Mouse (Mus musculus): Measurements from ENCODE around the gene Serinc3. TPM values are rescaled to one million over a fixed set of nuclear protein-coding genes. Genes with fewer than 3 reads are reported as not detected.

Serinc3 gene
- polyA plus RNA-seq, 1 experiment from 2014 or later = 40.8 TPM

- H3K4me2 ChIP-seq (replicated peaks) = no peak overlapping the region
- no peaks in the 10 kb centered on the region for H3K36me3 ChIP-seq
- 17% methylated on average over 4 of the region's 4 CpGs for WGBS
- H3K27me3 ChIP-seq = no peaks in the 10 kb centered on the region
- H3K27ac ChIP-seq (replicated peaks) = peak overlapping the region; percentile 65
- peaks cover 21% of the 10 kb centered on the region for H3K4me1 ChIP-seq
- H3K9me3 ChIP-seq (replicated peaks) = no peaks in the 10 kb centered on the region
- no peak overlapping the region for H3K9ac ChIP-seq
- H3K4me3 ChIP-seq (replicated peaks) = no peak overlapping the region
- no peak for ATAC-seq (ENCODE audit: insufficient number of reproducible peaks, low FRiP score, low TSS enrichment, low read depth)
Observed at GRCm38 (mm10) chr2:163685287-163685686, 40.4 kb upstream of the Serinc3 start.

DNA sequence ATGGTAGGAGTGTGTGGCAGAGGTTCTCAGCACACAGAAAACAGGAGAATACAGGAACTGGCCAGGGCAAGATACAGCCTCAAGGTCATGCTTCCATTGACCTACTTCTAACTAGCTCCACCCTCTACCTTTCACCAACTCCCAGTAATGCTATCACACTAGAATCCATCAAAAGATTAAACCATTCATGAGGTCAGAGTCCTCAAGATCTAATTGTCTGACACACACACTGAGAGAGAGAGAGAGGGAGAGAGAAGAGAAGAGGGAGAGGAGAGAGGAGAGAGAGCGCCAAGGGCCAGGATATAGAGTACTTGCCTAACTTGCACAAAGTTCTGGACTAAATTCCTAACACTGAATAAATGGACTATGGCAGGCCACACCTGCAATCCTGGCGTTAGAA, 37.4 kb upstream of the Serinc3 start:
- H3K4me1 ChIP-seq = peaks cover 20% of the 10 kb centered on the region
- H3K9me3 ChIP-seq (replicated peaks) = no peaks in the 10 kb centered on the region
- H3K27ac ChIP-seq (replicated peaks) = no peak overlapping the region
- H3K9ac ChIP-seq = no peak overlapping the region
- no peak overlapping the region for H3K4me2 ChIP-seq (replicated peaks)
- WGBS = 86% methylated on average over 2 of the region's 2 CpGs
- no peaks in the 10 kb centered on the region for H3K27me3 ChIP-seq
- no peak overlapping the region for H3K4me3 ChIP-seq (replicated peaks)
- no peak for ATAC-seq (ENCODE audit: insufficient number of reproducible peaks, low FRiP score, low TSS enrichment, low read depth)
- no peaks in the 10 kb centered on the region for H3K36me3 ChIP-seq

DNA sequence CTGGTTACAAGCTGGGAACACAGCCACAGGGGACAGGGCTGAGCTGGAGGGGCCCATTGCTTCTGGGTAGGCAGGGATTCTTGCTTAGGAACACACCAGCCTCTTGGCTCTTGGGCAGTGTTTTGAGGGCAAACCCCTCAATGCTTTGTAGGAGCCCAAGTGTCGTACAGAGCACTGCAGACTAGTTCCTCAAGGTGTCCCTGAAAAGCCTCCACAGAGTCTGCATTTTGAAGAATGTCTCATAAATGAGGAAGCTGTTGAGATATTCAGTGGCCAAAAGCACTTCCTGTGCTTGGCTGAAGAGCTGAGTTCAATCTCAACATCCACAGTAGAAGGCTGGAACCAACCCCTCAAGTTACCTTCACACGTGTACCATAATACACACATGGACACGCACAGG, 31.8 kb upstream of the Serinc3 start:
- Histone ChIP-seq H3K4me1 (peaks cover 36% of the 10 kb centered on the region), H3K4me2 (replicated peaks) (no peak overlapping the region), H3K36me3 (no peaks in the 10 kb centered on the region), H3K27me3 (no peaks in the 10 kb centered on the region), H3K9me3 (replicated peaks) (no peaks in the 10 kb centered on the region), H3K4me3 (replicated peaks) (no peak overlapping the region), H3K27ac (replicated peaks) (peak overlapping the region; percentile 87; the same call in 1 of the 2 replicates), H3K9ac (no peak overlapping the region)
- WGBS = 93% methylated on average over 3 of the region's 3 CpGs
- no peak for ATAC-seq (ENCODE audit: insufficient number of reproducible peaks, low FRiP score, low TSS enrichment, low read depth)

DNA sequence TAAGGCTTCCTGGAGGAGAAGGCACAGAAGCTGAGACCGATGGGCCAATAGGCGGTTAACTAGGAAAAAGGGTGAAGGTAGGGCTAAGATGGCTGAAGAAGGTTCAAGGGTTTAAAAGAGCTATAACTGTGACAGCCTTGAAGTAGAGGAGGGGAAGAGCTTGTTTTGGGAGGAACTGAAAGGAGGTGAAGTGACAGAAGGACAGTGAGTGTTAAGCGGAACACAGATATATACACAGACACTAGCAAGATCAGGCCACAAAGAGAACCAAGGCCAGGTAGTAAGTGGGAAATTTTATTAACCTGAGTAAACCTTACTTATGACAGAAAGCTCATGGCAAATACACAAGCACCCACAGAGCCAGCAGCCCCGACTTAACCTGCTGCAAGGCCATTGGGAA, 31.4 kb upstream of the Serinc3 start:
- peak overlapping the region; percentile 87 for H3K27ac ChIP-seq (replicated peaks)

GRCm38 (mm10) chr2:163675662-163676061, 30.7 kb upstream of the Serinc3 start:
- Histone ChIP-seq H3K27me3 (no peaks in the 10 kb centered on the region), H3K36me3 (no peaks in the 10 kb centered on the region), H3K9ac (no peak overlapping the region), H3K4me1 (peaks cover 36% of the 10 kb centered on the region), H3K4me2 (replicated peaks) (peak overlapping the region; percentile 26), H3K9me3 (replicated peaks) (no peaks in the 10 kb centered on the region), H3K4me3 (replicated peaks) (no peak overlapping the region), H3K27ac (replicated peaks) (peak overlapping the region; percentile 87)
- ATAC-seq (ENCODE audit: insufficient number of reproducible peaks, low FRiP score, low TSS enrichment, low read depth) = no peak
- WGBS = 30% methylated on average over 6 of the region's 6 CpGs

More for the DNA sequence above, 31.4 kb upstream of the Serinc3 start:
- no peak for ATAC-seq (ENCODE audit: insufficient number of reproducible peaks, low FRiP score, low TSS enrichment, low read depth)
- Histone ChIP-seq H3K36me3 (no peaks in the 10 kb centered on the region), H3K9ac (no peak overlapping the region), H3K9me3 (replicated peaks) (no peaks in the 10 kb centered on the region), H3K4me2 (replicated peaks) (peak overlapping the region; percentile 26; the same call in 1 of the 2 replicates), H3K4me1 (peaks cover 36% of the 10 kb centered on the region), H3K4me3 (replicated peaks) (no peak overlapping the region), H3K27me3 (no peaks in the 10 kb centered on the region)
- 88% methylated on average over 4 of the region's 4 CpGs for WGBS

GRCm38 (mm10) chr2:163675144-163675619, 30.3 kb upstream of the Serinc3 start:
- H3K9me3 ChIP-seq (replicated peaks) = no peaks in the 10 kb centered on the region
- no peaks in the 10 kb centered on the region for H3K27me3 ChIP-seq
- peak overlapping the region; percentile 26; the same call in 1 of the 2 replicates for H3K4me2 ChIP-seq (replicated peaks)
- peaks cover 36% of the 10 kb centered on the region for H3K4me1 ChIP-seq
- H3K27ac ChIP-seq (replicated peaks) = peak overlapping the region; percentile 87
- no peak overlapping the region for H3K4me3 ChIP-seq (replicated peaks)
- peak; percentile 88 for ATAC-seq (ENCODE audit: insufficient number of reproducible peaks, low FRiP score, low TSS enrichment, low read depth)
- 5% methylated on average over 5 of the region's 5 CpGs for WGBS
- H3K9ac ChIP-seq = no peak overlapping the region
- H3K36me3 ChIP-seq = no peaks in the 10 kb centered on the region

- WGBS = 49% methylated on average over 5 of the region's 5 CpGs
- no peak for ATAC-seq (ENCODE audit: insufficient number of reproducible peaks, low FRiP score, low TSS enrichment, low read depth)
- Histone ChIP-seq H3K4me2 (replicated peaks) (no peak overlapping the region), H3K27ac (replicated peaks) (peak overlapping the region; percentile 87), H3K4me1 (peaks cover 36% of the 10 kb centered on the region), H3K9ac (no peak overlapping the region), H3K36me3 (no peaks in the 10 kb centered on the region), H3K9me3 (replicated peaks) (no peaks in the 10 kb centered on the region), H3K4me3 (replicated peaks) (no peak overlapping the region), H3K27me3 (no peaks in the 10 kb centered on the region)
Observed at GRCm38 (mm10) chr2:163674397-163674796, 29.5 kb upstream of the Serinc3 start.

- Histone ChIP-seq H3K9me3 (replicated peaks) (no peaks in the 10 kb centered on the region), H3K4me3 (replicated peaks) (no peak overlapping the region), H3K36me3 (no peaks in the 10 kb centered on the region), H3K4me2 (replicated peaks) (no peak overlapping the region), H3K27ac (replicated peaks) (no peak overlapping the region), H3K4me1 (peaks cover 26% of the 10 kb centered on the region), H3K27me3 (no peaks in the 10 kb centered on the region), H3K9ac (no peak overlapping the region)
- WGBS = 87% methylated on average over 11 of the region's 11 CpGs
- no peak for ATAC-seq (ENCODE audit: insufficient number of reproducible peaks, low FRiP score, low TSS enrichment, low read depth)
Observed at GRCm38 (mm10) chr2:163670872-163671594, 26.1 kb upstream of the Serinc3 start.

DNA sequence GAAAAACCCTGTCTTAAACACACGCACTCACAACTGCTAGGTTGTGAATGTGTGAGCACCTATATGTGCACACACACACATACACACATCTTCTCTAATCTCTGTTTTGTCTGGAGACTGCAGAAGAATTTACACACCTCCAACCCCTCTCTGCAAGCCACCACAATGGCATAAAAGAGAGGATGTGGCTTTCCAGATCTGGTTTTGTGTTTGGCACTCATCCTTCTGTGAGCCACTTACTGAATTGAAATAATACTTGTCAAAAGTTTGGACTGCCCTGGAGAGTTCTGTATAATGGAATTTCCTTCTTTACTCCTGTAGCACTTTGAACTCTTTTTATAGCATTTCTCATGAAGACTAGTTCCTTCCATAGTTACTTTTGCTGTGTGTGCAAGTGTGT, 22.1 kb upstream of the Serinc3 start:
- Histone ChIP-seq H3K27ac (replicated peaks) (no peak overlapping the region), H3K4me3 (replicated peaks) (no peak overlapping the region), H3K9me3 (replicated peaks) (no peaks in the 10 kb centered on the region), H3K4me2 (replicated peaks) (no peak overlapping the region), H3K36me3 (no peaks in the 10 kb centered on the region), H3K9ac (no peak overlapping the region), H3K27me3 (no peaks in the 10 kb centered on the region), H3K4me1 (no peaks in the 10 kb centered on the region)
- ATAC-seq (ENCODE audit: insufficient number of reproducible peaks, low FRiP score, low TSS enrichment, low read depth) = no peak
- 95% methylated on average over 1 of the region's 1 CpGs for WGBS

- Histone ChIP-seq H3K9me3 (replicated peaks) (no peaks in the 10 kb centered on the region), H3K27me3 (no peaks in the 10 kb centered on the region), H3K9ac (no peak overlapping the region), H3K36me3 (no peaks in the 10 kb centered on the region), H3K4me3 (replicated peaks) (no peak overlapping the region), H3K4me1 (peaks cover 15% of the 10 kb centered on the region; the same call in 1 of the 2 replicates), H3K27ac (replicated peaks) (no peak overlapping the region), H3K4me2 (replicated peaks) (no peak overlapping the region)
- WGBS = 49% methylated on average over 3 of the region's 3 CpGs
- no peak for ATAC-seq (ENCODE audit: insufficient number of reproducible peaks, low FRiP score, low TSS enrichment, low read depth)
Observed at GRCm38 (mm10) chr2:163663930-163664329, 19.0 kb upstream of the Serinc3 start.

- no peak for ATAC-seq (ENCODE audit: insufficient number of reproducible peaks, low FRiP score, low TSS enrichment, low read depth)
- H3K36me3 ChIP-seq = no peaks in the 10 kb centered on the region
- H3K4me1 ChIP-seq = peaks cover 16% of the 10 kb centered on the region; the same call in 1 of the 2 replicates
- H3K9ac ChIP-seq = no peak overlapping the region
- H3K9me3 ChIP-seq (replicated peaks) = no peaks in the 10 kb centered on the region
- no peak overlapping the region for H3K27ac ChIP-seq (replicated peaks)
- H3K4me2 ChIP-seq (replicated peaks) = no peak overlapping the region
- H3K27me3 ChIP-seq = no peaks in the 10 kb centered on the region
- H3K4me3 ChIP-seq (replicated peaks) = no peak overlapping the region
- 60% methylated on average over 2 of the region's 2 CpGs for WGBS
Observed at GRCm38 (mm10) chr2:163662698-163663221, 17.8 kb upstream of the Serinc3 start.

Measured in embryonic facial prominence, embryonic 15.5 days (tissue).